Mouse (Mus musculus) layer of hippocampus, adult 9-10 months (tissue): ENCODE data around the gene Psmd7.
"Not testable (repeated sequence)": the region's sequence is repeated elsewhere in the genome, so short reads cannot be mapped to it uniquely, and the experiment has no call there.

Experiments
- DNase-seq: peaks from one replicate; pipeline ENCODE4 v3.0.0; 2022; ENCODE audit warnings: low spot score

Gene Psmd7

DNA sequence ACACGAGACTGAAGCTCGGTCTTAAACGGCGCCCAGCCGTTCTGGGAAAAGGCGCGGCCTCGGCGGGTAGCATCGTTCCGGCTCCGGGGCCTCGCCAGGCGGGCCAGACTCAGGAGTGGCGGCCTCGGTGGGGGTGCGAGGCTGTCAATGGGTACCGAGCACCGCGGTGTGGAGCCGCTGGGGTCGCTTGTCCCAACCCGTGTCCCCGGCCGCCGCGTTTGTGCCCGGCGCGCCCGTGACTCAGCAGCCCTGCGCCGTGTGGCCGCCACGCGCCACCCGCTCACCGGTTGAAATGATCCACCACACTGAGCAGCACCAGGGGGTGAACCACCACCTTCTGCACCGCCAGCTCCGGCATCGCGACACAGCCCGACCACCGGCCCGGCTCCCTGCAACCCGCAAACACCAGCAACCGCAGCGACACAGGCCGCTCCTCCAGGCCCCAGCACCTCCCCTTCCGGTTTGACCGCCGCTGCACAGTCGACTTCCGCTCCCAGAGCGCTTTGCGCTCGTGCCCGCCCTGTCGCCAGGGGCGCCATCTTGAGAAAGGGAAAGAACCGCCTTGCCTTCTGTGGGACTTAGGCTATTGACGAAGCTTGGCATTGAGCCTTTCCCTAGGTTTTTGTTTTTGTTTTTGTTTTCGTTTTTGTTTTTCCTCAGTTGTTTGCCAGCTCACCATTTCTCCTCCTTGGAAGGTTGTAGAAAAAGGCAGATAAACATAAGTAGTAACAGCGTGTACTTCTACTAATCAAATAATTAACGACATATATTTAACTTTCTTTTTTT lies at the start of gene Psmd7:
Gene Psmd7, minus strand, starts transcription at position 470 of the 786 bp plus-strand sequence.
- DNase-seq = peak; percentile 76

DNA sequence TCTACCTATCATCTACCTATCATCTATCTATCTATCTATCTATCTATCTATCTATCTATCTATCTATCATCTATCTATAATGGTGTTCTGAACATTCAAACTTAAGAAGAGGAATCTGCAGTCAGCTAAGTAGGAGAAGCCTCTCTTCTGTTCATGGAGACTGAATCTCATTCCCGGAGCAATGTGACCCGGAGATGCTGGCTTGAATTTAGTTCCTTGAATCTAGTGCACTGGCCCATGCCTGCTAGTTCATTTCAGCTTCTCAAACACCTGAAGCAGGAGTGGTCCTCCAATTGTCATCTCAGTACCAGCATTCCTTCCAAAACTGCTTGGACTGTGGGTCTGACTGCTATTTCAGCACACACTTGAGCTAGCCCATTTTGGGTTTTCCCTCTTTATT lies 45.5 kb upstream of the Psmd7 start:
- no peak for DNase-seq

DNA sequence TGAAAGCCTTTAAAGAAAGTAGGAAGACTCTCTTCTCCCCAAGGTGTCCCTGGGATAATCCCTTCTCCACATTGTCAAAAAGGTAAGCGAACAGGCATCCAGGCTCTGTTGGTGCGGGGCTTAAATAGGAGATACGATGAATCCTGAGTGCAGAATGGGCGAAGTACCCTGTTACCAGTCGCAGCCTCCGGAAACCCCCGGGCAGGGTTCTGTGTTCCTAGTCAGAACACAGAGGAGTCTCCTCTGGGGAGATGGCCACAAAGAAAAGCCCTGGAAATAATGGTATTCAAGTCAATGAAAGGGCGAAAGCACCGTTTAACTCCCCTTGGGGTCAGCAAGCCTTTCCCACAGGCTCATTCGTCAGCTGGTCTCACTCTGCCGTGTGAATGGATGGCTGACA lies 41.4 kb upstream of the Psmd7 start:
- DNase-seq = no peak

DNA sequence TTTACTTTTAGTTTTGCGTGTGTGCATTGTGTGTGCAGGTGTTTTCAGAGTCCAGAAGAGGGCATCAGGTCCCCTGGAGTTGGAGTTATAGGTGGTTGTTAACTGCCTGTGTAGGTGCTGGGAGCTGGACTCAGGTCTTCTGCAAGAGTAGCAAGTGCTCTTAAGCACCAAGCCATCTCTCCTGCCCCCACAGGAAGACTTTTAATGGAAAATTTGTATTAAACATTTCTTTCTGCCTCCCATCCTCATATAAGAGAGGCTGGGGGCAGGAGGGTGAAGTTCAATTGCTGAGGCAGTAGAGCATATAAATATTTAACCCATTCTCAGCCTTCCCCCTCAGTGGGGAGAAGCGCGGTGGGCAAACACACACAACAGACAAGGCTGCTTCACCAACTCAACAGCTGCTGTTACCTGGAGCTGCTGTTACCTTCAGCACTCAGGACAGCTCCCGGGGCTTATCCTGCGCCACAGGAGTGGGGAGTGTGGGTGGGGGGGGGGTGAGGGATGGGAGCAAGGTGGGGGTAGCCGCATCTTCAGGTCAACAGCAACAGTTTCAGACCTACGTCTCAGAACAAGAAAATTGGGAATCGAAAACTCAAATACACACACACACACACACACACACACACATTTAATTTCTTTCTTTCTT lies 40.4 kb upstream of the Psmd7 start:
- DNase-seq = no peak

DNA sequence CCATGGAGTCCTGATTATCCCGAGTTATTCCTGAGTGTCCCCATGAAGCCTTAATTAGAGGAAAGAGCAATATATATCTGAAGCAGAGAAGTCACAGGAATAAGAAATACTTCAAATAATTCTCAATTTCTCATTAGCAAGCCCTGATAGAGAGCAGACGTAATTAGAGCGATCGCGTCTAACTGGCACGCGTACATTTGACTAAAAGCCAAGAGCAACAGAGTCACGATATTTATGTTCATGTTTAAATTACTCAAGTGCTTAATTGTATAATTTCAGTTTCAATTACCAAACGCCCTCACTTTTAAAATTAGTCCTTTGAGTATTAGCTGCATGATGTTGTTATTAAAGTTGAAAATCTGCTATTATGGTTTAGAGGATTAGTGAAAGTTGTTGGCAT lies 39.6 kb upstream of the Psmd7 start:
- no peak for DNase-seq

DNA sequence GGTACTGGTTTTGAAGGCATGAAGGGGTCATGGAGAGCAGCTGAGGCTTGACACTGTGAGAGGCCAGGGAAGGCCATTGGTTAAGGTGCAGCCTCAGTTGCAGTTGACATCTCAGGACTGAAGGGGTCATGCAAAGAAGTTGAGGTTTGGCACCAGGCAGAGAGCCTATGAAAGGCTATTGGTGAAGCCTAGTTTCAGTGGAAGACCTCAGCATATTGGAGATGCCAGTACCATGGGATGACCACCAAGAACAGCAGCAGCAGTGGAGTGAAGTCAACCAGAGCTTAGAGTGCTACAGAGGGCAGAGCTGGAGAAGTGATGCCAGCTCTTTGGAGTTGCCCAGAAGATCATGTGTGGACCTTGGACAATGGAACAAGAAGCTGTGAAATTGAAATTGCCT lies 36.0 kb upstream of the Psmd7 start:
- DNase-seq = not testable (repeated sequence)

DNA sequence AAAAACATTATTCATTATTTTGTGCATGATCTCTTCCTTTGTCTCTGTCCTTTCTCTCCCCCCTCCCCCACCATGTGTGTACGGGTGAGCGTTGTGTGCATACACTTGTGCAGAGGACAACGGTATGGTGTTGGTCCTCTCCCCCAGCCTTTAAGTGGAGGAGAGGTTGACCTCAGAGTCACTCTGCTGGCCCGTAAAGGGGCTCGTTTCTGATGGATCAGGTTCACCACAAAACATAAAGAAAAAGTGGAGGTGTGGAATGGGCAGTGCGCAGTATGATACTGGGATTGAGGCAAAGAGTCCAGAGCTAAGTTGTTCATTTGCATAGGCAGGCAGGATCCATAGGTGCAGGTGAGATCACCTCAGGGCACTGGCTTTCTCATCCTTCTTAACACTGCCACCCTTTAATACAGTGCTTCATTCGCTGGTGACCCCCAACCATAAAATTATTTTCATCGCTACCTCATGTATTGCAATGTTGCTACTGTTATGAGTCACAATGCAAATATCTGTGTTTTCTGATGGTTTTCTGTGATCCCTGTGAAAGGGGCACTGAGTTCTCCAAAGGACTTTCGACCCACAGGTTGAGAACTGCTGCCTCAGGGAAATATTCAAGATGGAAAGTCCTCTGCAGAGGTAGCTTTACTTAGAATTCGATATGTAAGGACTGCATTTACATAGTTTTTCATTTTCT lies 33.8 kb upstream of the Psmd7 start:
- no peak for DNase-seq

DNA sequence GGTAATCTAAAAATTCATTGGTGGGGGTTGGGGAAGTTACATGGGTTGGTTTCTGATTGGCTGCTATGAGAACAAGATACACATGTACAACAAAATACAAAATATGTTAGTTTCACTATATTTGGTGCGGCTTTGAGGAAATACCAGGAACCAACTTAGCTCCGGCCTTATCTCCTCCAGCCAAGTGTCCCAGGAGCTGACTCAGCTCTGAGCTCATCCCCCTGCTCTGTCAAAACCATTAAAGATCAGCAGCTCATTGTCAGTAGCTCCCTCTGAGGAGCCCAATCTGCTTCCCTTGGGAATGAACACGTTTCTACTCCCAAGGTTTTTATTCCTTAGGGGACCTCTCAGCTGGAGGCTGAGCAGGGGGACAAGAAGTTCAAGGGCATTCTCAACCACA lies 32.9 kb upstream of the Psmd7 start:
- DNase-seq = no peak

DNA sequence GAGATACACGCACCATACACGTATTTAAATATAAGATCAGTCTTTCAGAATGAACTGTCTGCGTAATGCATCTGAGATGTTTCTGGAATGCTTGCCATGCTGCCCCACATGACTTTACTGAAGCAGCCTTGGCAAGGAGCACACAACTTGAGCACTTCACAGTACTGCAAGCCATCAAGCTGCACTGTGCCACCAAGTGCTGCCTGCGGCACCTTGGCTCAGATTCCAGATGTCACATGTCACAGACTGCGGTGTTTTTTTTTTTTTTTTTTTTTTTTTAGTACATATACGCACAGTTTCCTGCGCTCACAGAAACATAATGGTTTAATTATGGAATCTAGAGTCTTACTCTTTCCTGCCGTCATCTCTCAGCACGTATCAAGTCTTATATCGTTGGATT lies 30.2 kb upstream of the Psmd7 start:
- DNase-seq = no peak

DNA sequence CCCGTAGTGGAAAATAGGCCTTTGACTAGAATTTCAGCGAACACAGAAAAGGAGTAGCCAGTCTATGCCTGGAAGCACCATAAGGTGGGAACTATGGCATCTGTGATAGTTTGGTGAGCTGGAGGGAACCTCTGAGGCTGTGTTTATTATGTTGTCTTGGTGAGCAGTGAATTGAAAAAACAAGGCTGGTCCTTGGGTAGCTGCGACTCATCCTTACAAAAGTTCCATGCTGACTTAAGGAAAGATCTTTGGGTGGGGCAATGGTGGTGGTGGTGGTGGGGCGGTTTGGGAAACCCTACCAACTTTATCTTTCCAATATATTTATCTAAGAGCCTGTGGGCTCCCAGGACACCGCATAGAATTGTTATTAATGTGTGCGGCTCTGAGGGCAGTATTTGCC lies 25.1 kb upstream of the Psmd7 start:
- DNase-seq = no peak

DNA sequence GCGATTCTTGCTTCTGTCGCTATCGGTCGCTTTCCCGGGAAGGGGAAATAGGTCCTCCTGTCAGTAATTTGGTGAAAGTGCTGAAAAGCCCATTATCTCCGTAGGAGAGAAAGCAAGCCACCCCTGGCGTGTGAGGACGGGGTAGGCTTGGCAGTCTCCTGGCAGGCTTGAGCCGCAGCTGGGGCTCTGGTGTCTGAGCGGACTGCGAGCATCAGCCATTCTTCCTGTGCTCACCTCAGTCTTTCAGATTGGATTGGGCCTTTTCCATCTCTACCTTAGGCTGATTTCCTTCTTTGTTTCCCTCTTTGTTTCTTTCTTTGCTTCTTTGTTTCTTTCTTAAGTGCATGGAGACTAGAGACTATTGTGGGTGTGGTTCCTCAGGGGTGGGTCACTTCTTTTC lies 22.6 kb upstream of the Psmd7 start:
- DNase-seq = no peak

DNA sequence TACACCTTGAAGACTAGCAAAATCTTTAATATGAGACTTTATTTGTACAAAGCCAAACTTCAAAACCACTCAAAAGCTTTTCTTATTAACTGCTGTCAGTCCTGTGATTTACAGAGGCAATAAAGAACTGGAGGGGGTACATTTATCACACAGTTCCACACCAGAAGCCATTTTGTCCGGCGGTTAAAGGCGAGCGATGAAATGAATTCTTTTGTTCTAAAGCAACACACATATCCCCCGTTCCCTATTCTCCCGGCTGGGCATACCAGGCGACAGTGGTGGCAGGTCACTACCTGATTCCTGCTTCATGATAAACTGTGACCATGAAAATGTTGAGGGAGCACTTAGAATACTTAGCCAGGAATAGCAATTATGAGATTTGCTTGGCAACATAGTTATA lies 20.5 kb upstream of the Psmd7 start:
- DNase-seq = no peak

DNA sequence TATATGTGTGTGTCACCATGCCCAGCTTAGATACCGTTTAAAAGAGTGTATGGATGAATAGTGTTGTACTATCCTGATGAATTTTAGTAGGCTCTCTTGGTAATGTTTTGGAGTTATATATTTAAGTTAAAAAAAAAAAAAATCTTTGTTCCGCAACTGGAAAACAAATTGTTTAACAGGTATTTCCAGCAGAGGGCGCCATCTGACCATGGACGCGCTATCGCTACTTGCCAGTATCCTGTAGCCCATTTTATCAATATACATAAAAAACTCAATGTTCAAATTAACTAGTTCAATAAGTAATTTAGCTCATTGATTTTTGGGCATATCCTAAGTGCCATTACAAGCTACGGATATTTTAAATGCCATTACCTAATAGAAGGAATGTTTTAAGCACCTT lies 14.8 kb upstream of the Psmd7 start:
- DNase-seq = no peak

DNA sequence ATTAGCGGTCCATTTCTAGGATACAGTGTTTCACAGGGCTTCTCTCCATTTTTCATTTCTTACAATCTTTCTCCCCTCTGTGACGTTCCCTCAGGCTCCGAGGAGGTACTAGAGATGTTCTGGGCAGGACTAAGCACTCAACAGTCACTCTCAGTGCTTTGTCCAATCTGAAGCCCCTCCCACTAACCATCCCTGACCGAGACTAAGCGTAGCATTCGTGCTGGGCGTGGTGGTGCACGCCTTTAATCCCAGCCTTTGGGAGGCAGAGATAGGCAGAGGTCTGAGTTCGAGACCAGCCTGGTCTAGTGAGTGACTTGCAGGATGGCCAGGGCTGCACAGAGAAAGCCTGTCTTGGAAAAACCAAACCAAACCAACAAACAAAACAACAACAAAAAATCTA lies 11.4 kb upstream of the Psmd7 start:
- DNase-seq = no peak

DNA sequence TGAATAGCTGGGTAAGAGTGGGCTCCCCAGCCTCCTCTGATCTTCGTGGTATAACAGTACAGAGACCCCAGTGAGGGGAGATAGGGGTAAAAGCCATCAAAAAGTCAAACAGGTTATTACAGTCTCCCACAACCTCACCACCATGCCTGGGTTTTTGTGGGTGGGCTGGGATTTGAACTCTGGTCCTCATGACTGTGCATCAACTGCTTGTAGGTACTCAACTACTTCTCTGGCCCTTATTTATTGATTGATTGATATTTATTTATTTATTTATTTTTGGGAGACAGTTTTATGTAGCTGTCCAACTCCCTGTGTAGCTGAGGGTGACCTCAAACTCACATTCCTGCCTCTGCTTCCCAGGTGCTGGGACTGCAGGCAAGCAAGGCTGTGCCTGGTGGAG lies 9.5 kb upstream of the Psmd7 start:
- DNase-seq = no peak

DNA sequence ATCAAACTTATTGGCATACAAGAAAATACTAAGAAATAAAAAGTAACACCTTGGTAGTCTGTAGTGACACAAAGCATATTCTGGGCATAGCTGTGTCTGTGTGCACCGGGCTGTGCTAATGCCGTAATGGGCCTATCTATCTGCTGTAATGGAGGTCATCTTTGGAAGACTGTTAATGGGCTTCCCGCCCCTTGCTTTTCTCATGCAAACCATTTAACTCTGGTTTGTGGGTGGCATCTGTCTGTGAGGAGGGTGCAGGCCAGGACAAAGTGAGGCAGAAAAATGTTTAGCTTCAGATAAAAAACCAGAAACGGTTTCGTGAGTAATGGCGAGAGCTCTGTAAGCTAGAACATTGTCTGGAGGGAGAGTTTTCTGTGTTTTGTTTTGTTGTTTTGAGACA lies 6.6 kb upstream of the Psmd7 start:
- DNase-seq = no peak

DNA sequence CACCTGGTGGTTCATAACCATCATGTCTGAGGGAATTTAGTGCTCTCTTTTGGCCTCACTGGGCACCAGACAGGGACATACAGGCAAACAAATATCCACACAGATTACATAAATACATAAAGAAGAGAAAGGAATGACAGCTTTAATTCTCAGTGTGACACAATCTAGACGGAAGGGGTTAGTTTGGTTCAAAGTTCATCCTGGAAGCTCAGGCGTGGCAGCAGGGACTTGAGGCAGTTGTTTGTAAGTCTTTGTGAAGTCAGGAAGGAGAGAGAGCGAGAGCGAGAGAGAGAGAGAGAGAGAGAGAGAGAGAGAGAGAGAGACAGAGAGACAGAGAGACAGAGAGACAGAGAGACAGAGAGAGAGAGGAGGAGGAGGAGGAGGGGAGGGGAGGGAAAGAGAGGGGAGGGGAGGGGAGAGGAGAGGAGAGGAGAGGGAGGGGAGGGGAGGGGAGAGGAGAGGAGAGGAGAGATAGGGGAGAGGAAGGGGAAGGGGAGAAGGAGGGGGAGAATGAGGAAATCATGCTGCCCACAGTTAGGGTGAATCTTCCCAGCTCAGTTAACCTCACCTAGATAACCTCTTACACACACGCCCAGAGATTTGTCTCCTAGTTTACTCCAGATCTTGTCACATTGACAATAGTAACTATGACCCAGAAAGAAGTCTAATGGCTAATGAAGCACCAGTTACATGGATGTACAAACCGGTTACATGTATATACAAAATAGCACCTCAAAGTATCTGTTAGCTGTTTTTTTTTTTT lies 5.9 kb upstream of the Psmd7 start:
- DNase-seq = no peak

DNA sequence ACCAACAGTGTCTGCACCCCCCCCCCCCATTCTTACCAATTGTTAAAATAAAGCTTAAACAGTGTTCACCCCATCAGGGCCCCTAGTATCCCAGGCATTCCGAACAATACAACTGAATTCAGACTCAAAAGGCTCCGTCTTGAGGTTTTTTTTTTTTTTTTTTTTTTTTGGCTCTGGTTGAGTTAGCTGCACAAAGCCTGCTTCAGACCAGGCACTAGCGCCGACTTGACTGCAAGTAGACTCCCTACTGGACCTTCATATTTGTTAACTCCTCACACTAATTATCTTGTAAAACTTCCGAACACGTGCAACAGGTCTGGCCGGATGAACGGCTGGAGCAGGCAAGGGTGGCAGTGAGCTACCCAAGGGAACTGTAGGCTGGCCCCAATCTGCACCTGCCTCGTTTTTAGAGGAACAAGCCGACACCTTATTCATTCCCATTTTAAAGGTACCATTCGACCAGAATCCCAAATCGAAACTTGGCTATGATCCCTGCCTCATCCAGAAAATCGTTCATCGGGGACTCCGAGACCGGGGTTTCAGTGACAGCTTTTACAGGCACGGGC lies 752 bp downstream of the Psmd7 start:
- DNase-seq = no peak

DNA sequence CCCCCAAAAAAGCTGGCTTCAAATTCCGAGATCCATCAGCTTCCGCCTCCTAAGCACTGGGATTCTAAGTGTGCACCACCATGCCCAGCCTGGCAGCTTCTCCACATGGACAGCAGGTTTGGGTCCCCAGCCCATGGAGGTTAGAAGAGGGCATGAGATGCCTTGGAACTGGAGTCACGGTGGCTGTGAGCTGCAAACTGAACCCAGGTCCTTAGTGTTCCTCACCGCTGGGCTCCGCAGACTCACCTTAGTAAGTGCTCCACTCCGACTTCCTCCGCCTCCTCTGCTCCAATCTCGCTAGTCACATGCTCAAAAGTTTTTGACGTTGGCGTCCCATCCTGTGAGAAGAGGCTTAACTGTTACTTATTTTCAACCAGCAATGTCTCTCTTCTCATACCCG lies 6.1 kb downstream of the Psmd7 start:
- no peak for DNase-seq

DNA sequence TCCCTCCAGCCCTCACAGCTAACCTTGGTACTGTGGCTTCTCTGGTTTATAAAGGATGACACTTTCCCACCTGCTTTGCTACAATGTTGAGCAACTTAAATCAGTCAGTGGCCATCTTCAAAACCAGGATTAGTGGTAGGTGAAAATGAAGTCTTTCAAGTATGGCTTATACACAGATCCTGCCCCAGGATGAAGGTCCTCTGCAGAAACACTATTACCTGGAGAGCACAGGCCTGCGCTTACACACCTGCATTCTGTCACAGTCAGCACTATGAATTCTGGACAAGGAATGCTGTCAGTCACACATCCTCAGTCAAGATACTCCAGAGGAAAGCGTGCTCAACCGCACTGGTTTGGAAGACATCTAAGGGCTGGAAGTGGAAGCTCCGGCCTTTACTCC lies 6.7 kb downstream of the Psmd7 start:
- DNase-seq = no peak

DNA sequence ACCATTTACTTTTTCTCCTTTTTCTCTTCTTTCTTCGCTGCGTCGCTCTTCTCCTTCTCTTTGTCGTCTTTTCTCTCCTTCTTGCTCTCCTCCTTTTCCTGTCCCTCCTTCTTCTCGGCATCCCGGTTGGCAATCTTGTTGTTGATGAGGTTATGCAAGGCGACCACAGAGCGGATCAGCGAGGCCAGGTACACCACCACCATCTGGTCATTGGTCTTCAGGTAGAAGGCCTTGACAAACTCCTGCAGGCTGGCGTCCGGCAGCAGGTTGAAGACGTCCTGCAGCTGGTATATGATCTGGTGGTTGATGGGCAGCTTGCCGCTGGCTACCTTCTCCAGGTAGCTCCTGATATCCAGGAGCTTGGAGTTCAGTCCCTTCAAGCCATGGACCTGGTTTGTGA lies 7.4 kb downstream of the Psmd7 start:
- DNase-seq = no peak

DNA sequence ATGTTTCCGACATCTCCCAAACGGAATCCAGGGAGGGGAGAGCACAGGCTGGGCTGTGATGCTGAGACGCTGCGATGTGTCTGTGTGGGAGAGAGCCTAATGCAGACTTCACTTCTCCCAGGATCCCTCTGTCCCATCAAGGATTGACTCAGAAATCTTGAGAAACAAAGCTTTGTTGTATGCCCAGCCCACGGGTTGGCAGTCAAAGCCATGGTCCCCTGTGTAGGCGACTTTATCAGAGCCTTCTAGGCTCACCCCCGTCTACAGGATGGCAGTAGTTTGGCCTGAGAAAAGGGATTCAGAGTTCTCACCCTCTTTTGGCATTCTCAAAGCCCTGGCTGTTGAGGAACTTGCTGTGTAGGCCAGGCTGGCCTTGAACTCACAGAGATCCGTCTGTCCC lies 9.7 kb downstream of the Psmd7 start:
- no peak for DNase-seq
